Mouse (Mus musculus): ENCODE results near the gene Kcnk5. TPM values are rescaled to one million over a fixed set of nuclear protein-coding genes. Genes with fewer than 3 reads are reported as not detected.

The Kcnk5 gene
- total RNA-seq, 2 experiments from 2014 or later, result 0.41 to 0.47 TPM

DNA sequence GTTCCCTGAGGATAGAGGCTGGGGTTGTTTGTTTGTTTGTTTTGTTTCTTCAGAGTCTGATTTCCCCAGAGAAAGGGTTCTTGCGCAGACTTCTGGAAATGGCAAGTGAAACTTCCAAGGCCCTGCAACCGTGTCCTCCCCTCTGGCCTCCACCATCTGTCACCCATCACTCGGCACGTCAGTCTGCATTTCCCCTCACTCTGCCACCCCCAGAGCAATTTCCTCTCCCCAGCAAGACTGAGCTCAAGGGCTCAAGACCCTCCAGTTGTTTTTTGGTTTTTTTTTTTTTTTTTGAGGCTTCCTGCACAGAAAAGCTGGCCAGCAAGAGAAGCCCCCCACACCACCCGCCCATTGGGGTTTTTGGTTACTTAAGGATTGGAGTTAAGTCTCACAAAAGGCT, 9.1 kb downstream of the Kcnk5 start:
- no peak for DNase-seq (ENCODE audit: low spot score in 2 of 2)
- intact Hi-C loops (cut with DNase I), result loop anchor here (5.0 kb wide), 1 partner anchor 50 kb away; no protein-coding TSS in a partner anchor

DNA sequence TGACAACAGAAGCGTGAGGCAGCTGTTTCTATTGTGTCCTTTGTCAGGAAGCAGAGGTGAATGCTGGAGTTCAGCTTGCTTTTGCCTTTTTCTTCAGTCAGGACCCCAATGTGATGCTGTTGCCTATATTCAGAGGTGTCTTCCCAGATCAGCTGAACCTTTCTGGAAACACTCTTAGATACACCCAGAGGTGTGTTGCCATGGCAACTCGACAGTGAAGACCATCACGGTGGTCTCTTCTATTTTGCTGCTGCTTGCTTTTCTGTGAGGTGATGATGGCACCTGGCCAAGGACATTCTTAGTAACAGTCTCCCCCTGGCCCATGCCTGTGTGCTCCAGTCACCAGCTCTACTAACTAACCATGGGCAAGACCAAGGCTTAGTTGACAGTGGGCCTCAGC, 9.8 kb downstream of the Kcnk5 start:
- intact Hi-C loops (cut with DNase I), result loop anchor here (5.0 kb wide), 1 partner anchor 50 kb away; no protein-coding TSS in a partner anchor
- no peak for DNase-seq (ENCODE audit: low spot score in 2 of 2)

DNA sequence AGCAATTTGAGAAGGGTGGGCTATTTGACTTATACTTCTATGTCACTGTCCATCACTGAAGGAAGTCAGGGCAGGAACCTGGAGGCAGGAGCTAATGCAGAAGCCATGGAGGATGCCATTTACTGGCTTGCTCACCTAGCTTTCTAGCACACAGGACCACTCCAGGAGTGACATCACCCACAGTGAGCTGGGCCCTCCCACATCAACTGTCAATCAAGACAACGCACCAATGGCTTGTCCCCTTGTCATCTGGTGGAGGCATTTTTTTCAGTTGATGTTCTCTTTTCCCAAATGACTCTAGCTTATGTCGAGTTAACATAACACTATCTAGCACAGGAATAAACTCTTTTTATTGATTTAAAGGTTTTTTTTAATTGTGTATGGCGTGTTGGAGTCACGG, 12.4 kb downstream of the Kcnk5 start:
- DNase-seq (ENCODE audit: low spot score in 2 of 2), result no peak
- intact Hi-C loops (cut with DNase I), result no loop called here

DNA sequence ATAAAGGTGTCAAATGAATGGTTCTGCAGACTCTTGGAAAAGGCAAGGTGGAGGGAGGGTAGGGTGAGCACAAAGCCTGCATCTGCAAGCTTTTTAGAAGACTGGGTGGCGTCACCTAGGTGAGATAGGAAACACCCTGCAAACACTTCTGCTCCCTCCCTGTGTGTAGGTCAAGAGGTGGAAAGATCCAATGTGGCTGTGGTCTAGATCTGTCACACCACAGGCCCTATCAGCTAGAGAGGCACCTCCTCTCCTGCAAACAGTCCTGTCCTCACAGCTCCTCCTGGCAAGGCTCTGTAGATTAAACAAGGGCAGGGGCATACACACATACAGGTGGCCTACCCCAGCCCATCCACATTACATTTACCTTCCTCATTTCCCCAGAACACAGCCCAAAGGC, 13.1 kb downstream of the Kcnk5 start:
- intact Hi-C loops (cut with DNase I), result no loop called here
- DNase-seq (ENCODE audit: low spot score in 2 of 2), result no peak

DNA sequence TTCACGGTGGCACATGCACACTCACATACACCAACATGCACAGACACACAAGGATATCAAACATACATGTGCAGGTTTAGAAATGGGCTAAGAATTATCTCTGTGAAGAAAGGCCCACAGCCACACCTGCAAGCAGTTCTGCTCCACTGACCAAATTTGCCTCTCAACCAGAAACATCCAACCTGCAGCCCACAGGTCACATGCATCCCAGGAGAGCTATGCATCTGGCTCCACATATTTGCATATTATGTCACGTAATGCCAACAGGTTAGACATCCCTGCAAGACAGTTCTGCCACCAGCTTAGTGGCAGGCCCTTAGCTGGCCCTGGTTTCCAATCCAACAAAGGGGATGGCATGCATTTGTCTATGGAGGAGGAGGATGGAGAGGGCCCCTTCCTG, 13.6 kb downstream of the Kcnk5 start:
- no peak for DNase-seq (ENCODE audit: low spot score in 2 of 2)
- intact Hi-C loops (cut with DNase I), result no loop called here

DNA sequence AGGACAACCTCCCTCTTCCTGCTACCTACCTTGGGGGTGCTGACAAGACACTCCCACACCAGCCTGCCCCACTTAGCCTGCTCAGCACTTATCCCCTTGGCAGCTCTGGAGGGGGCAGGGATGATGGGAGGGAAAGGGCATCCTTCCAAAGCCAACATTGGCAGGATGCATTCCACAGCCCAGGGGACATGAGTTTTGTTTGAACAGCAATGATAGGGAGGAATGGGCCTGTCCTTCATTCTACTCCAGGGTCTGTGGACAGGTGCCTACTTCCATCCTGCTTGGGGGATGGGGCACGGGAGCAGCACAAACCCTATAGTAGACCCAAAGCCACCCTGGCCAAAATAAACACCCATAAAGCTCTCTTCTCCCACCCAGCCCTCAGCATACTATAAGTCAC, 16.2 kb downstream of the Kcnk5 start:
- intact Hi-C loops (cut with DNase I), result no loop called here
- DNase-seq (ENCODE audit: low spot score in 2 of 2), result no peak

DNA sequence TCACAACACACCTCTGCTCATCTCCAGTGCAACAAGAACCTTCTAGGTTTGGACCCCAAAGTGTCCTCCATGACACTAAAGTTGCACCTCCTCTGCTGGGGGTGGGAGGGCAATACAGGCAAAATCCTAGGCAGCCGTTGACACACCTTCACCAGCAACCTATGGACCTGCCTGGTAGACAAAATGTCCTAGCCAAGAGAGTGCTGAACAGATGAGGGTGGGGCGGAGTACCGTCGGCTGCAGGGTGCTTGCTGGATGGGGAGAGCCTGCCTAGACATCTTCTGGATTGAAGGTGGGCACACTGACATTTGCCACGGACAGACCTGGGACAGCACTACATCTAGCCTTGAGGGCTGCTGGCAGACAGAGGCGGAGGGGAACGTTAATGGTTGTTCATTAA, 17.2 kb downstream of the Kcnk5 start:
- intact Hi-C loops (cut with DNase I), result no loop called here

DNA sequence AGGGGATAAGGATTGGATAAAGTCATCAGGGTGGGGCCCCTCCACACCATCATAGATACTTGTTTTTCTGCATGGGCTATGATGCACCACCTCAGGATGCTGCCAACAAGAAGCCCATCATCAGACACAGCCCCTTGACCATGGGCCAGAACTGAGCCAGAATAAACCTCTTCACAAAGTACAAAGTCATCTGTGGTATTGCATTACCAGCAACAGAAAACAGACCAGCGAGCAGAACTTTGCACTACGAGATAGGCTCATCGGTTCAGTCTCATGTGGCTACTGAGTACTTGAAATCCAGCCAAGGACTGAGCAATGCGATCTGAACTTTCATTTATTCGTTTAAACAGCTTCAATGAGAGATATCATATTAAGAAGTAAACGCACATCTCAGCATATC, 18.9 kb downstream of the Kcnk5 start:
- intact Hi-C loops (cut with DNase I), result no loop called here
- DNase-seq (ENCODE audit: low spot score in 2 of 2), result no peak

More for the DNA sequence above, 17.2 kb downstream of the Kcnk5 start:
- DNase-seq (ENCODE audit: low spot score in 2 of 2), result no peak

DNA sequence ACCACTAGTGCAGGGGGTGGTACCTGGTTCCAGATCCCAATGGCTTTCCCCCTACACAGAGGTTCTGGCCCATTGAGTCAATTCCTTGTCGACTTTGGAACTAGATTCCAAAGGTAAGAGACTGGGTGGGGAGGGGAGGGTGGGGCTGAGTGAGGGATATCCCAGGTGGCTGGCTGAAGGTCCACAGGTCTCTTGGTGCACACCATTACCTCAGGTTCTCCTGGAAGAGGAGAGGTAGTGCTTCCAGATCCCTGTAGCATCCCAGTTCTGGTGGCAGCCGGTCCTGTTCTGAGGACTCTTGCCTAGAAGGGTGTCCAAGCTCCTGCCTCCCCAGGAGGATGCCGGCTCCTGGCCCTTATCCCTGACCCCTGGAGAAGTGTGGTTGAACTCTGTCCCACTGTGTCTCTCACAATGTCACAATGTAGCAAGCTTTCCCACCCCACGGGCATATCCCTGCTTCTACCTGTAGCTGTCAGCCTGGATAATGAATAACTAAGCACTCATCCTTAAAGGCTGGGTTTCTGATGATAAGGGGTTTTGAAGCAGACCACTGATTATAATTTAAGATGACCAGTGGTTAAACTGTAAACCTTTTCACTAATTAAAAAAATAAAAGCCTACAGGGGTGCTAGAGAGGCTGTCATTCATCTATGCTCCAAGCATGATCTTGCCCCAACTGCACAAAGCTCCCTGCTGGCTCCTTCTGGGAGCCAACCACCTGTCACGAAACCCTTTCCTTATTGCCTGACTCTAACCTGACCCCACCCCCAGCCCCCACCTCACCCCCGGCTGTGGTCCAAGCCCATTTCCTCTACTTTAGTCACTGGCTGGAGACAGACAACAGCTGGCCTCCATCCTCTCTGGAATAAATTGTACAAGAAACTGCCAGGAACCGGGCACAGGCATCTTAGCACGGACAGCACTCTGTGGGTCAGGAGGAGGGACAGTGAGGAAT, 22.6 kb downstream of the Kcnk5 start:
- no peak for DNase-seq (ENCODE audit: low spot score in 2 of 2)
- intact Hi-C loops (cut with DNase I), result no loop called here

DNA sequence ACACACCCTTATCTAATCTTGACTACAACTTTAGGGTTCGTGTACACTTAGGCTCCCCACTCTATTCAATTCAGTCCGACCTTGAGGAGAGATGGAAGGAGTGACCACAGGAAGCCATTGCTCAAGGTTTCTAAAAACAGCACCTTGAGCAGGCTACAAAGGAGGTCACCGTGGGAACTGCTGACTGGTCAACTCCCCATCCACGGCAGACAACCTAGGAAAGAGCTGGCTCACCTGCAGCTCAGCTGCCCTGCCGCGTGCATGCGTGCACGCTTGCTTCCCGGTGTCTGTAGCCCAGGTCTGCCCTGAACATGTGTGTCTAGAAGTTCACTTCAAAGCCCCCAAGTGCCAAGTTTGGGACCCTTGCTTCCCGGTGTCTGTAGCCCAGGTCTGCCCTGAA, 24.0 kb downstream of the Kcnk5 start:
- intact Hi-C loops (cut with DNase I), result no loop called here

DNA sequence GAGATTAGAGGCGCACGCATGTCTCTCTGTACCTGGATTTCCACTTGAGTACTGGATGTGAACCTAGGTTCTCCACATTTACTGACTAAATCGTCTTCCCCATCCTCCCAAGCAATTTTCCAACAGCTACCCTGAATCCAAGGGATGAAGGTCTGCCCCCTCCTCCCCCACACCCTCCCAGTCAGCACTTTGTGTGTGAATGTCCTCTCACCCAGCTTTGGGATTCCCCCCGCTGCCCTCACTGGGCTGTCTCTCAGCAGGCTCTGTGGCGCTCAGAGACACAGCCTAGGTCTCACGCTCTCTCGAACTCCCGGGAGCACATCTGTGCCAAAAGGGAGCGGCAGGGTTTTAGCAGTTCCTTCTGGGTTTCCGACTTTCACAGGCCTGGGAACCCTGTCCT, 25.9 kb downstream of the Kcnk5 start:
- no peak for DNase-seq (ENCODE audit: low spot score in 2 of 2)
- intact Hi-C loops (cut with DNase I), result no loop called here

More for the DNA sequence above, 24.0 kb downstream of the Kcnk5 start:
- no peak for DNase-seq (ENCODE audit: low spot score in 2 of 2)

DNA sequence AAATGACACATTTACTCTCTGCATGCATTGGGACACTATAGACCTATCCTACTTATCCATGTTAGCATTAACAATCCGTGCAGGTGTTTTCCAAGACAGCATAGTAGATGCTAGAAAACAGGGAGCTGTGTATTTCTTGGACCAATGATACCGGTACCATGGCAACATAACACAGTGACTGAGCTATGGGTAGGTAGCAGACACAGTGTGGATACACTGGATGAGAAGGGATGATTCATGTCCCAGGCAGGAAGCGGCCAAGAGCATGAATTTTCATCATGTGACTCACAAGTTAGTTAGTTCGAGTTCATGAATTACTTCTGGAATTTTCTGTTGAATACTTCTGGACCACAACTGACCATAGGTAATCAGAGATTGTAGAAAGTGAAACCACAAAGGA, 26.7 kb downstream of the Kcnk5 start:
- intact Hi-C loops (cut with DNase I), result no loop called here
- DNase-seq (ENCODE audit: low spot score in 2 of 2), result no peak

DNA sequence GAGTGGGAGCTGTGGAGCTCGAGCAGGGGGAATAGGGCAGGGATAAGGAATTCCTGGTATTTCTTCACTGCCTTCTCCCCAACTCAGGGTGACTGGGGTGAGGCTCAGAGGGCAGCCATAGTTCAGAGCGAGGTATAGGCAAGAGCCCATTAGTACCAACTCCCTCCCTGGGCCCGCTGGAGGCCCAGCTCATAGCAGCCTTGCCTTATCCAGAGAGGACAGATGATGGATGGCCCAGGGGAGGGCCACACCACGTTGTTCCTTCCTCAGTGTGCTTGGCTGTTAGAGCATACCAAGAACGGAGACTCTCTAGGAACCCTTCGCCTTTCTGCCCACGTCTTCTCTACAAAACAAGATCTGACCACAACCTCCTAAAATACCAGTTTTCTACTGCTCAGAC, 27.4 kb downstream of the Kcnk5 start:
- DNase-seq (ENCODE audit: low spot score in 2 of 2), result no peak
- intact Hi-C loops (cut with DNase I), result no loop called here

DNA sequence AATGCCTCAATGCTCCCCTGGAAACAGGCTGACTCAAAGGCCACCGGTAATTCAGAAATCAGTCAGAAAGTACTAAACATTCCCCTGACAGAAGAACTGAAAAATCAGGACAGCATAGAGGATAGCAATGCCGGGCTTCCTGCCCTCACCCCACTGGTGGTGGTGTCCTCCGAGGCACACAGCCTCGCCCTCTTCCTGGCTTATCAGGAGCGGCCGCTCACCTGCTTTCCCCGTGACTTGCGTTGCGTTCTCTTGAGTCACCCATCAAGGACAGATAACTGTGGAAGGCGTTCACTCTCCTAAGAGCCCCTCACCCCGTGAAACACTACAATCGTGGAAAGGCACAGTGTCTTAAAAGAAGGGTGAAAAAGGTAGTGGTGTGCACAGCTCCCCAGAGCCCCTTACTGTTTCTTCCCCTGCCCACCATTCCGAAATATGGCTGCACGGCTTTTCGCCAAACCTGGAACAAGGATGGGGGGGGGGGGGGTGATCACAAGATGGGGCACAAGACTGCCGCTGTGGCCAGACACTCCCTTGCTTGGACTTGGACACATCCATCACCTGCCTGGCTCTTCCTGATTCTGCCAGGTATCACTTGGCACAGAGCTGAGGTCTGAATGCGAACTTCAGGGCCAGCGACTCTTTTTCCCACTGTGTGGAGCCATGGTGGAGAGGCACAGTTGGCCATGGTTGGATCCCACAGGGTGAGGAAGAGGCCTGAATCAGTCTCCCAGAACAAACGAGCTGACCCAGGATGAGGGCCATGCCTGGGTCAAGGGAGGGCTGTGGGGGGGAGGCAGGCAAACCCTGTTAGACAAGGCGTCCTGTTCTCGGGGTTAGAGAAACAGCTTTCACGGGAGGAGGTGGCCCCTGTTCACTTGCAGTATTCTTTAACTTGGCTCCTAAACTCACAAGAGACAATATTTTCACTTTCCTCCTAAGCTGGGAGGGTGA, 32.2 kb downstream of the Kcnk5 start:
- no peak for DNase-seq (ENCODE audit: low spot score in 2 of 2)
- intact Hi-C loops (cut with DNase I), result no loop called here

DNA sequence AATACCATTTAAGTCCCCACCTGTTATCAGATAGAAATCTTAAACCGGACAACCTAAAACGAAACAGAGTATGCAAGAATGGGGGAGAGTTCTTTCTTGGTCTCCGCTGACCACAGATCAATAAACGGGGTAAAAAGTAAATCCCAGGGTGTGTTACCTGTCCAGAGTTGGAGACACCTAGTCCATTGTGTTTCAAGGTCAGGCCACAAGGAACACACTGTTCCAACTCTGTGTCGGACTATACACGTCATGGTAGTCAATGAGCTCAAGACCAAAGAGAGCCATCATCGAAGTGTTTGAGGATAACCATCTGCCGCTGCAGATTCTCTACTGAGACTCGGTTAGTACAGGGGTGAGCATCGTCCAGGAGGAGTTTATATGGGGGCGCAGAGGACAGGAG, 33.1 kb downstream of the Kcnk5 start:
- no peak for DNase-seq (ENCODE audit: low spot score in 2 of 2)
- intact Hi-C loops (cut with DNase I), result no loop called here

DNA sequence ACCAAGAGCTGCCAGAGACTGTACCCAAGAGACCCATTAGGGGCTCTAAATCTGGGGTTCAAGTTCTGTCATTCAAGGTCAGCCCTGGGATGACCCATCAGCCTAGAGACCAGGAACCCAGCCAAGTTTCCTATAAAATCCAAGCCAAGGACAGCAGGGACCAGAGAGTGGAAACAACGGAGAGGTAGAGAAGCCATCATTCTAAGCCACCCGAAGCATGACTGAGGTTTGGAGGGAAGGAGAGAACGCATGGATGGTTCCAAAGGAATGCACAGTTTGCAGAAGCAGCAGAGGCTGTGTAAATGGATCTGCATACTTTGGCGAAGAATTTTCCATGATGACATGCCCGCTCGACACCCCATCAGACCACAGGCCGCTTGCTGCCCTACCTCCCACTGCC, 33.8 kb downstream of the Kcnk5 start:
- intact Hi-C loops (cut with DNase I), result no loop called here
- DNase-seq (ENCODE audit: low spot score in 2 of 2), result no peak

DNA sequence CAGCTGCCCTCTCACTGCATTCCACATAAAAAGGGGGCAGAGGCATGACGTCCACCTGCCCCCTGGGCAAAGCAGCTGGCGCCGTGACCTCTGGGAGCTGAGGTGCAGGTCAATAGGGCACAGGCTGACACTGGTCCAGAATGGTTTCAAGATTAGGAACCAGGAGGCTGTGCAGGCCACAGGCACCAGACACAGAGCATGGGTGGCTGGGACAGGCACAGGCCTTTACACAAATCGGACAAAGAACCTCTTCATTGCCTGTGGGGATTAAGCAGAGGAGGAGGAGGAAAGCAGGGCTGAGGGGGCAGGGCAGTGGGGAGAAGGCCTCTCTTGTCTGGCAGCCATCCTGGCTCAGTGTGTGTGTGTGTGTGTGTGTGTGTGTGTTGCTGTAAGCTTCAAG, 37.5 kb downstream of the Kcnk5 start:
- intact Hi-C loops (cut with DNase I), result no loop called here

DNA sequence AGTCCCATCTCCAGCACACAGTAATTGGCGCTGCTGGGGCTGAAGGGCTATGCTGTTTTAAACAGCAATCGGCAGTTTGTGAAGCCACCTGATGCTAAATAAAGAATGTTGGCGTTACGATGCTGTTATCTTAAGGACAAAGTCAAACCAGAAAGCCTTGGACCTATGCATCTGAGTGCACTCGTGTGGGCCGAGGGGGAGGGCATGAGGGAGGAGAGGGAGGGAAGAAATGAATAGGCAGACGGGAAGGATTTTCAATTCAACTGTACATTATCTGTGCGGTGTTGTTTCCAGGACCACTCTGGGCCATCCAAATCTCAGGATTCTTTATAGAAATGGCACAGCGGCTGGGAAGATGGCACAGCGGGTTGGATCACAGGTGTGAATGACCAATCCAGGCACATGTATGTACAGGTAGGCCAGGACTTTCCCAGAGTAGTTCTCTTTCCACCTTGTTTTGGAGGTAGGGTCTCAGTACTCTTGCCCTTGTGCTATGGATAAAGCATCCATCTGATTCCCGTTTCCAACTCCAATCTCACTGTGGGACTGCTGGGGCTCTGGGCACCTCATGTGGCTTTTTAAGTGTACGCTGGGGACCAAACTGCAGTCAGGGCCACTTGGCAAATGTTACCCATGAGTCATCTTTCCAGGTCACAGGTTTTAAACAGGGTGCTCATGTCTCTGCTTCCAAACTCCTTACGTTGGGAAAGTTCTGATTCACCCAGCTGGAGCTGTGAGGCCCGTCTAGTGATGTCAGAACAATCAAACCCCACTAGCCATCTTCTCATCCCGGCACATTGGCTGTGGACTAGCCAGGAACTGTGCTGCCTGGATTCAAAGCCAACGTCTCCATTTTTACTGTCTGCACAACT, 42.9 kb downstream of the Kcnk5 start, which contains the start of gene Saysd1:
TSS of gene Saysd1 (minus strand) at position 51 of the 872 bp plus-strand sequence.
- no peak for DNase-seq (ENCODE audit: low spot score in 2 of 2)
- intact Hi-C loops (cut with DNase I), result no loop called here

More for the DNA sequence above, 37.5 kb downstream of the Kcnk5 start:
- peak in 1 of 2 experiments; percentile 10 for DNase-seq (ENCODE audit: low spot score in 2 of 2)

DNA sequence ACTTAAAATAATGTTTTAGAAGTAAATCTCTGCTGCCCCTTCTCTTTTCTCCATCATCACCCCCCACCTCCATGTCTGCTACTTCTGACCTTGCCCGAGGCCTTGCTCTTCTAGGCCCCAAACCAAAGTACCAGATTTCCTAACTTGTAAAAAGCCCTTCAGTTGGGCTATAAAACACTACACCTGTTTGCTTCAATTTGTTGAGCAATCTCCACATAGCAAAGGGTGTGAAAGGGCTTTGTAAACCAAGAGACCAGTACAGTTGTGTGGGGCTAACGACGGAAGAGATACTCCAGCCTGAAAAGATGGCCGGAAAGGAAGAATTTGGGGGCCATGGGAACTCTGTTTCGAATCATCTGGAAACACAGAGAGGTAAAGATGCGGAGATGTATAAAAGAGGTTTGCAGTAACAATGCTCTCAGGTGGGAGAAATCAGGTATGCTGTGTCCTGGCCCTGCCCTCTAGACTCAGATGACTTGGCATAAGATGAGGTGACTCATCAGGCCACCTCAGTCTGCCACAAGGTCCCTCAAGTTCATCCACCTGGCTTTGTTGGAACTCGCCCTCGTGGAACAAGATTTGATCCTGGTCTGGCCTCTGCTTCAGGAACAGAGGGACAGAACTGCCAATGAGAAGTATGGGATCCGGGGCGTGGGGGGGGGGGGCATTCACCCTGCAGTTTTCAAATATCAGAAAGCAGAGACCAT, 46.5 kb downstream of the Kcnk5 start:
- no peak for DNase-seq (ENCODE audit: low spot score in 2 of 2)
- intact Hi-C loops (cut with DNase I), result no loop called here
